Comparison of ENCODE assay signal across 11 mouse cellular contexts in genomic region chr13:63513374-63514098, GRCm38 (mm10). TPM values are rescaled to one million over a fixed set of nuclear protein-coding genes. Genes with fewer than 3 reads are reported as not detected.
A peak's percentile ranks its signal among the peaks of the same experiment; 100 is the strongest.
DNase-seq lines count a peak whose midpoint lies in the region; ATAC-seq lines count a peak whose summit lies in the region.
"Had no signal": no experiment of that assay in that cellular context is flagged by ENCODE, and none has a peak within 500 bp of the region (broad histone marks: within the 10 kb centered on the region; RNA-seq: fewer than 3 reads in every experiment).

No protein-coding gene starts in this region.

- H3K4me2 ChIP-seq in hindbrain, embryonic 12.5 days (replicated peaks): no peak overlapping the region
- H3K4me2 ChIP-seq in midbrain, embryonic 15.5 days: no peak overlapping the region
- H3K4me2 ChIP-seq: liver, embryonic 13.5 days had no signal

- 56% methylated on average over 26 of the region's 26 CpGs for WGBS in hindbrain, embryonic 10.5 days
- 48% methylated on average over 26 of the region's 26 CpGs for WGBS in hindbrain, embryonic 12.5 days
- WGBS in midbrain, embryonic 15.5 days: 44% methylated on average over 26 of the region's 26 CpGs

- no peaks in the 10 kb centered on the region for H3K9me3 ChIP-seq in hindbrain, embryonic 10.5 days
- no peaks in the 10 kb centered on the region for H3K9me3 ChIP-seq in hindbrain, embryonic 12.5 days (replicated peaks)
- H3K9me3 ChIP-seq in midbrain, embryonic 15.5 days: no peaks in the 10 kb centered on the region
- H3K9me3 ChIP-seq: G1E; liver, embryonic 13.5 days had no signal

- no peak overlapping the region for H3K4me3 ChIP-seq in hindbrain, embryonic 10.5 days
- H3K4me3 ChIP-seq in hindbrain, embryonic 12.5 days: no peak overlapping the region
- H3K4me3 ChIP-seq in midbrain, embryonic 15.5 days: no peak overlapping the region
- H3K4me3 ChIP-seq: liver, embryonic 13.5 days had no signal

- peak overlapping the region; percentile 76 for H3K27ac ChIP-seq in hindbrain, embryonic 10.5 days
- H3K27ac ChIP-seq in hindbrain, embryonic 12.5 days: no peak overlapping the region
- 0 out of 2 replicates have a peak overlapping the region, but pooled peaks have one; percentile 6 for H3K27ac ChIP-seq in midbrain, embryonic 15.5 days
- H3K27ac ChIP-seq: liver, embryonic 13.5 days had no signal

- peaks cover 58% of the 10 kb centered on the region for H3K4me1 ChIP-seq in hindbrain, embryonic 10.5 days (replicated peaks)
- H3K4me1 ChIP-seq in hindbrain, embryonic 12.5 days: peaks cover 34% of the 10 kb centered on the region
- peaks cover 18% of the 10 kb centered on the region for H3K4me1 ChIP-seq in midbrain, embryonic 15.5 days
- H3K4me1 ChIP-seq: liver, embryonic 13.5 days had no signal

- no peaks in the 10 kb centered on the region for H3K27me3 ChIP-seq in hindbrain, embryonic 10.5 days (ENCODE audit: insufficient read depth, poor library complexity, severe bottlenecking)
- no peaks in the 10 kb centered on the region for H3K27me3 ChIP-seq in hindbrain, embryonic 12.5 days
- H3K27me3 ChIP-seq in midbrain, embryonic 15.5 days (replicated peaks): no peaks in the 10 kb centered on the region
- H3K27me3 ChIP-seq: liver, embryonic 13.5 days had no signal

- no peak overlapping the region for H3K9ac ChIP-seq in hindbrain, embryonic 12.5 days
- no peak overlapping the region for H3K9ac ChIP-seq in midbrain, embryonic 15.5 days
- H3K9ac ChIP-seq: liver, embryonic 13.5 days had no signal

- ATAC-seq in hindbrain, embryonic 12.5 days (ENCODE audit: low FRiP score): no peak
- no peak for ATAC-seq in midbrain, embryonic 15.5 days (replicated peaks)
- no peak for ATAC-seq in frontal cortex, adult (ENCODE audit: low TSS enrichment)

- H3K36me3 ChIP-seq in hindbrain, embryonic 10.5 days: peaks cover 99% of the 10 kb centered on the region
- H3K36me3 ChIP-seq in hindbrain, embryonic 12.5 days: peaks cover 86% of the 10 kb centered on the region
- H3K36me3 ChIP-seq in midbrain, embryonic 15.5 days (replicated peaks): peaks cover 37% of the 10 kb centered on the region

- peak; percentile 21 for DNase-seq in hindbrain, embryonic 10.5 days (ENCODE audit: low spot score)
- peak; percentile 97 for DNase-seq in Muller cell, postnatal 12 days (ENCODE audit: inconsistent ontology term)
- DNase-seq in cerebellum, postnatal 10 days: peak; percentile 57 to 67
- DNase-seq in spleen, adult 18-20 months: no peak
- DNase-seq: heart, postnatal 10 days; kidney, postnatal 4 days; liver, embryonic 13.5 days had no signal

RNA-seq across cellular contexts. Expression of gene Fancc, which starts 16.5 kb away (rescaled TPM):
- 23.4 and 25.2 TPM in 2 replicates for polyA plus RNA-seq in hindbrain, embryonic 10.5 days (2016; fragmentation: Nextera tagmentation; extraction: Ambion mirVana)
- polyA plus RNA-seq in hindbrain, embryonic 12.5 days (2016; fragmentation: Nextera tagmentation; extraction: Ambion mirVana): 20.4 and 23.0 TPM in 2 replicates
- polyA plus RNA-seq in midbrain, embryonic 15.5 days (2015; fragmentation: Nextera tagmentation; extraction: Ambion mirVana): 15.3 and 16.1 TPM in 2 replicates

RNA-seq across cellular contexts. Expression of gene Ptch1, which starts 59.9 kb away (rescaled TPM):
- polyA plus RNA-seq in hindbrain, embryonic 10.5 days (2016; fragmentation: Nextera tagmentation; extraction: Ambion mirVana): 21.8 and 22.1 TPM in 2 replicates
- polyA plus RNA-seq in hindbrain, embryonic 12.5 days (2016; fragmentation: Nextera tagmentation; extraction: Ambion mirVana): 22.7 and 24.3 TPM in 2 replicates
- polyA plus RNA-seq in midbrain, embryonic 15.5 days (2015; fragmentation: Nextera tagmentation; extraction: Ambion mirVana): 15.5 and 15.7 TPM in 2 replicates

Comparison
In these comparisons a context has a peak if more than half of its experiments do, and no peak if none do; other contexts are left out.
1. DNase-seq: peak in hindbrain, embryonic 10.5 days (single experiment), Muller cell, postnatal 12 days (single experiment) and cerebellum, postnatal 10 days (2 of 2); none in spleen, adult 18-20 months (0 of 2).